Mouse (Mus musculus) forebrain, postnatal 0 days (tissue): ENCODE measurements around the gene Coro2a. TPM values are rescaled to one million over a fixed set of nuclear protein-coding genes. Genes with fewer than 3 reads are reported as not detected.
"Not testable (repeated sequence)": the region's sequence is repeated elsewhere in the genome, so short reads cannot be mapped to it uniquely, and the experiment has no call there.

Experiments
- ATAC-seq: fragments of 200-750 bp; cut with Nextera tagmentation; 2 replicates; pipeline ENCODE4 v1.8.0; 2017; ENCODE audit warnings: mild to moderate bottlenecking, moderate library complexity
- DNase-seq: peaks from one replicate; pipeline ENCODE4 v3.0.0-alpha.2; 2015
- H3K27ac ChIP-seq: fragments of 300-500 bp; sonication (generic); 2 replicates; pipeline ENCODE4 v1.5.1; 2014; ENCODE audit warnings: low read depth, mild to moderate bottlenecking, antibody characterized with exemption, low read length, moderate library complexity, mixed read lengths
- H3K27me3 ChIP-seq: fragments of 300-500 bp; sonication (generic); 2 replicates; pipeline ENCODE4 v1.6.1; 2014; ENCODE audit warnings: mild to moderate bottlenecking, low read length, mixed read lengths; ENCODE audit not compliant: insufficient read depth
- H3K36me3 ChIP-seq: fragments of 300-500 bp; sonication (generic); 2 replicates; pipeline ENCODE4 v1.6.1; 2014; ENCODE audit warnings: mild to moderate bottlenecking, moderate library complexity; ENCODE audit not compliant: insufficient read depth
- H3K4me1 ChIP-seq: fragments of 300-500 bp; sonication (generic); 2 replicates; pipeline ENCODE4 v1.6.1; 2014; ENCODE audit warnings: antibody characterized with exemption; ENCODE audit not compliant: insufficient read depth
- H3K4me2 ChIP-seq: fragments of 300-500 bp; sonication (generic); 2 replicates; pipeline ENCODE4 v1.6.1; 2014; ENCODE audit warnings: low read depth, mild to moderate bottlenecking, moderate library complexity
- H3K4me3 ChIP-seq: fragments of 300-500 bp; sonication (generic); 2 replicates; pipeline ENCODE4 v1.5.1; 2014; ENCODE audit warnings: low read depth, low read length, mixed read lengths
- H3K9ac ChIP-seq: fragments of 300-500 bp; sonication (generic); 2 replicates; pipeline ENCODE4 v1.6.1; 2014; ENCODE audit warnings: mild to moderate bottlenecking
- H3K9me3 ChIP-seq: fragments of 300-500 bp; sonication (generic); 2 replicates; pipeline ENCODE4 v1.6.1; 2016; ENCODE audit warnings: low read length
- CTCF ChIP-seq: sonication (generic); IDR thresholded peaks from 2 replicates; pipeline ENCODE4 v1.5.1; 2016; ENCODE audit warnings: antibody characterized with exemption, control low read depth, low read depth
- WGBS: fragments of 180-500 bp; shearing (Covaris S2); extraction: QIAGEN DNeasy Blood & Tissue Kit; methylation state at CpG from one replicate; pipeline ENCODE4 v1.1.7; 2014; 5-methylcytosine and 5-hydroxymethylcytosine counted together
- polyA plus RNA-seq: library from polyadenylated mRNA; unstranded; fragments of >200 nt; fragmentation: Nextera tagmentation; extraction: Ambion mirVana; gene quantifications from 2 replicates; pipeline ENCODE4 v1.2.1, GENCODE M21; 2015
- total RNA-seq: library from RNA; depleted of rRNA; stranded (reverse); fragments of >200 nt; gene quantifications from 2 replicates; pipeline ENCODE4 v1.2.3, GENCODE M21; 2014

Coro2a gene
- total and polyA plus RNA-seq, 2 experiments from 2014 or later, result 7.5 to 20.6 TPM

DNA sequence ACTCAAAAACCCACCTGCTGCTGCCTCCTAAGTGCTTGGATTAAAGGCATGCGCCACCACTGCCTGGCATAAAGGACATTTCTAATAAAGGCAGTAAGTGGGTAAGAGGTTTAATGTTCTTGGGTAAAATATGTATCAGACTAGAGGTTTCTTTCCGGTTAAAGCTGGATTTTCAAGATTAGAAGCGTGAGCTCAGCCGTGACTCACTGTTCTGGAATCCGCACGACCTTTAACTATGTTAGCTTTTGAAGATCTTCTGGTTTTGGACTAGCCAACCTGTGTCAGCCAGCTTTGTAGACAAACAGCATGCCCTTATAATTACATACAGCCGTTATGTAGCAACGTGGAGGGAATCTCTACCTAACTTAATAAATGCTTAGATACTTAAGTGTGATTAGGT is 37.9 kb upstream of the Coro2a start:
- Histone ChIP-seq H3K4me2 (no peak overlapping the region), H3K4me3 (no peak overlapping the region), H3K4me1 (no peaks in the 10 kb centered on the region), H3K27me3 (no peaks in the 10 kb centered on the region), H3K36me3 (no peaks in the 10 kb centered on the region), H3K27ac (no peak overlapping the region), H3K9ac (no peak overlapping the region), H3K9me3 (no peaks in the 10 kb centered on the region)
- DNase-seq (no peak), ATAC-seq (no peak)
- no peak for TF ChIP-seq CTCF
- WGBS, result 87% methylated on average over 8 of the region's 8 CpGs

DNA sequence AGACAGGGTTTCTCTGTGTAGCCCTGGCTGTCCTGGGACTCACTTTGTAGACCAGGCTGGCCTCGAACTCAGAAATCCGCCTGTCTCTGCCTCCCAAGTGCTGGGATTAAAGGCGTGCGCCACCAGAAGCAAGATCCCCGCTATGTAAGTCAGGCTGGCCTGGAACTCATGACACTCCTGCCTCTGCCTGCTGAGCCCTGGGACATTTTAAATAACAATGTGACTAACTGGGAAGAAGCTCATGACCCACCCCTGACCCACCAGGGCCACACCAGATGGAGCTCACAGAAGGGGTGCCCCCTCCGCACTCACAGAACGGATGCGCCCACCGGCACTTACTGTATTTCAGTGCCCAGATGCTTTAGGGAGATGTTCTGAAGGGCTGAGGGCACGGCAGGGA is 35.2 kb upstream of the Coro2a start:
- not testable (repeated sequence) for DNase-seq, H3K9ac ChIP-seq, H3K4me2 ChIP-seq, H3K27me3 ChIP-seq, H3K4me1 ChIP-seq, H3K4me3 ChIP-seq, H3K9me3 ChIP-seq, H3K27ac ChIP-seq, H3K36me3 ChIP-seq, ATAC-seq
- 91% methylated on average over 10 of the region's 10 CpGs for WGBS

DNA sequence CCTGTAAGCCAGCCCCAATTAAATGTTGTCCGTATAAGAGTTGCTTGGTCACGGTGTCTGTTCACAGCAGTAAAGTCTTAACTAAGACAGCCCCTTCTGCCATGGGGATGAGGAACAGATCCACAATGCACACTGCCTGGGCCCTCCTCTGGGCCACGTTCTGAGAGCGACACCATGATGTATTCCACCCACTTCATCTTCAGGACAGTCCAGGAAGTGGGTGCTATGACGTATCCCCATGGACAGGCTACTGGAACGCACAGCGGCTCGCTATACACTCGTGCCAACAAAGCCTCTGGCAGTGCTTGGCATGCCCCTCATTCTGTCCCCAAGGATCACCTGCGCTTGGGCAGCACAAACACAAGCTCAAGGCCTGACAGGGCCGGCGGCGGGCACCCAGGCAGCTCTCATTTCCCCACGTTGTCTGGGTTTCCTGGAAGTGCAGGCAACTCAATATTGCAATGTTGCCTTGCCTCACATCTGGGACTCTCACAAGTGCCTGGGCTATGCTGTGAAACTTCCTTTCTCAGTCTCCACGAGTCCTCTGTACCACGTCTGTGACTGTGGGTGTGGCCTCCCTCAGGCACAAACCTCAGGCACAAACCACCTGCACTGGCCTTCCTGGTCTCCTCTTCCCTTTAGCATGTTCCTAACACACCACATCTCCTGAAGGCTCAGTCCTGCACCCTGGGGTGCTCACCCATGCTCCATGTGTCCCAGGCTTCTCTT is 33.9 kb upstream of the Coro2a start:
- no peaks in the 10 kb centered on the region for H3K36me3 ChIP-seq
- ATAC-seq (no peak), DNase-seq (no peak)
- no peaks in the 10 kb centered on the region for H3K4me1 ChIP-seq
- H3K9me3 ChIP-seq, result no peaks in the 10 kb centered on the region
- no peak for TF ChIP-seq CTCF
- H3K4me2 ChIP-seq, result no peak overlapping the region
- WGBS, result 85% methylated on average over 16 of the region's 16 CpGs
- no peak overlapping the region for H3K4me3 ChIP-seq
- no peaks in the 10 kb centered on the region for H3K27me3 ChIP-seq
- no peak overlapping the region for H3K27ac ChIP-seq
- H3K9ac ChIP-seq, result no peak overlapping the region

DNA sequence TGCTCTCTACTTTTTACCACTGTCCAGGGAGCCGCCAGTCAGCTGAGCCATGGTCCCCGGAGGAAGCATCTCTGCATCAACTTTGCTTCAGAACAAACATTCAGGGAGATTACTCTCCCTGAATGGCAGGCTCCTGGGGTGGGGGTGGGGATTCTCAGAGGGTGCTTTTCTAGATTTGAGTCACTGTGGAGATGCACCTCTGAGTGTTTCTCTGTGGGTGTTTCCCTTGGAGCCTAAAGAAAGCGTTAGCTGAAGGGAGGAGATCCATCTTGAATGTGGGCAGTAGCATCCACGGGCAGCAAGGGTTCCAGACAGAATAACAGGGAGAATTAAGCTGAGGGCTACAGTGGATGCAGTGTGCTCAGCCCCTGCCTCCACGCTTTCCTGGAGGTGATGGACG is 32.9 kb upstream of the Coro2a start:
- H3K9me3 ChIP-seq, result no peaks in the 10 kb centered on the region
- H3K36me3 ChIP-seq, result no peaks in the 10 kb centered on the region
- no peak overlapping the region for H3K4me3 ChIP-seq
- no peak overlapping the region for H3K4me2 ChIP-seq
- no peak overlapping the region for H3K9ac ChIP-seq
- 61% methylated on average over 6 of the region's 6 CpGs for WGBS
- H3K27me3 ChIP-seq, result no peaks in the 10 kb centered on the region
- ATAC-seq, result no peak
- DNase-seq, result no peak
- H3K27ac ChIP-seq, result no peak overlapping the region
- TF ChIP-seq CTCF, result no peak
- no peaks in the 10 kb centered on the region for H3K4me1 ChIP-seq

DNA sequence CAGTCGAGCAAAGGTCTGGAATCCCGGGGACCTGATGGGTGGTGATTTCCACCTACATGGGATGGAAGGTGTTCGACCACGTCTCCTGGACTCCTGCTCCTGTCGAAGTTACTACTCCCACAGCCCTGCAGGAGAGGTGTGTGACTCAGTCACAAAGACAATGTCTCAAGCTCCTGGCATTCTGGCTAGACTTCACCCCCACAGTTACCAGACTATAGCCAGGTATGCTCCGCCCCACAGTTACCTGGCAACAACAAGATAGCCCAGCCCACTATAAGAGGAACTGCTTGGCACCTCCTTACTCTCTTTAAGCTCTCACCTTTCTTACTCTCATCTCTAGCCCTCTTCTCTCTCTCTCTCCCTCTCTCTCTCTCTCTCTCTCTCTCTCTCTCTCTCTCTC is 31.6 kb upstream of the Coro2a start:
- not testable (repeated sequence) for H3K27me3 ChIP-seq
- WGBS, result 59% methylated on average over 6 of the region's 6 CpGs

DNA sequence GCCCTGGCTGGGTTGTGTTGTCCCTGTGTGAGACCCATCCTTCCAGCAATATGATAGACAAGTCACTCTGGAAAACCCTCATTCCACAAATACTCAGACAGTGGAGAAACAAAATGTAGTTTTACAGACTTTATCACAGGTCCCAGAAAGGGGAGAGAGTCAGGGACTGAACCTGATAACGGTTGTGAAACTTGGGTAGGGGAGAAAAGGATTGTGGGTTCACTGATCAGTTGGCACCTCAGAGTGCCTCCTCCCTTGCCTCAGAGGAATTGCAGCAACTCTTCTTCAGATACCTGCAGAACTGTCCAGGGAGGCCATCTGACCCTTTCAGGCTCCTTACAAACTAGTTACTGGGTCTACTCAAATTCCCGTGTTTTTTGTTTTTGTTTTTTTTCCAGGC is 30.5 kb upstream of the Coro2a start:
- no peaks in the 10 kb centered on the region for H3K36me3 ChIP-seq
- no peak overlapping the region for H3K9ac ChIP-seq
- H3K4me3 ChIP-seq, result no peak overlapping the region
- no peaks in the 10 kb centered on the region for H3K9me3 ChIP-seq
- no peaks in the 10 kb centered on the region for H3K4me1 ChIP-seq
- ATAC-seq (no peak), DNase-seq (no peak)
- no peak overlapping the region for H3K4me2 ChIP-seq
- no peaks in the 10 kb centered on the region for H3K27me3 ChIP-seq
- TF ChIP-seq CTCF, result no peak
- WGBS, result 77% methylated on average over 2 of the region's 2 CpGs
- H3K27ac ChIP-seq, result no peak overlapping the region

More for the DNA sequence above, 31.6 kb upstream of the Coro2a start:
- H3K27ac ChIP-seq, ATAC-seq, H3K36me3 ChIP-seq, H3K9ac ChIP-seq, H3K4me2 ChIP-seq, H3K9me3 ChIP-seq, H3K4me1 ChIP-seq, H3K4me3 ChIP-seq, DNase-seq: not testable (repeated sequence)

DNA sequence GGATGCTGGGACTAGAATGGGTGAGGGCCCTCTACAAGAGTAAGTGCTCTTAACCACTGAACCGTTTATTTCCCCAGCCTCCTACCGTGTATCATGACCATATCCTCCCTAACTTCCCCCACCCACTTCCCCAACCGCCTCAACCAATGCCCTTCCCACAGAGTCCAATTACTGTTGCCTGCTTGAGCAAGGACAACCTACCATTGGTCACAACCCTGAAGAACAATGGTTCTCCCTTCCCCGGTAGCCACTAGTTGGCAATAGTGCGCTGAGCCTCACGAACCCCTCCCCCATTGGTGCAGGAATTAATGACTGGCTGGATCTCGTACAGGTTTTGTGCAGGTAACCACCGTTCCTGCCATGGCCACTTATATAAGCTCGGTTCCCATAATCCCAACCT is 28.4 kb upstream of the Coro2a start:
- Histone ChIP-seq H3K36me3 (no peaks in the 10 kb centered on the region), H3K27ac (no peak overlapping the region), H3K9me3 (no peaks in the 10 kb centered on the region), H3K9ac (no peak overlapping the region), H3K4me2 (no peak overlapping the region), H3K4me1 (no peaks in the 10 kb centered on the region), H3K4me3 (no peak overlapping the region), H3K27me3 (no peaks in the 10 kb centered on the region)
- TF ChIP-seq CTCF, result no peak
- 54% methylated on average over 9 of the region's 9 CpGs for WGBS
- ATAC-seq (no peak), DNase-seq (no peak)
